Mouse (Mus musculus): ENCODE data around the gene Gm7247. TPM values are rescaled to one million over a fixed set of nuclear protein-coding genes. Genes with fewer than 3 reads are reported as not detected.
"Not testable (repeated sequence)": the region's sequence is repeated elsewhere in the genome, so short reads cannot be mapped to it uniquely, and the experiment has no call there.

Gene Gm7247
- total RNA-seq, 2 experiments from 2014 or later = not detected

DNA sequence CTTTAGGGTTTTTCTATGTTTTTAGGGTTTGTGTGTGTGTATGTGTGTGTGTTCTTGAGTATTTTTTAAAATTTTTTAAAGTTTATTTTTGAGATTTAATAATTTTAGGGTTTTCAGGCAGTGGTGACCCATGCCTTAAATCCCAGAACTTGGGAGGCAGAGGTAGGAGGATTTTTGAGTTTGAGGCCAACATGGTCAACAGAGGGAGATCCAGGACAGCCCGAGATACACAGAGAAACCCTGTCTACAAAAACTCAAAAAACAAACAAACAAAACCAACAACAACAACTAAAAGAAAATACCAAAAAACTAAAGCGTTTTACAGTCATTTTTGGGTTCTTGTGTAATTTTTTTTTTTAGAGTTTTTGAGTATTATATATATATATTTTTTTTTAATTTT is 134.2 kb downstream of the Gm7247 start:
- DNase-seq (ENCODE audit: low spot score in 2 of 2) = no peak

GRCm38 (mm10) chr14:51496955-51497354 is 135.4 kb downstream of the Gm7247 start:
- no peak for DNase-seq (ENCODE audit: low spot score in 2 of 2)

DNA sequence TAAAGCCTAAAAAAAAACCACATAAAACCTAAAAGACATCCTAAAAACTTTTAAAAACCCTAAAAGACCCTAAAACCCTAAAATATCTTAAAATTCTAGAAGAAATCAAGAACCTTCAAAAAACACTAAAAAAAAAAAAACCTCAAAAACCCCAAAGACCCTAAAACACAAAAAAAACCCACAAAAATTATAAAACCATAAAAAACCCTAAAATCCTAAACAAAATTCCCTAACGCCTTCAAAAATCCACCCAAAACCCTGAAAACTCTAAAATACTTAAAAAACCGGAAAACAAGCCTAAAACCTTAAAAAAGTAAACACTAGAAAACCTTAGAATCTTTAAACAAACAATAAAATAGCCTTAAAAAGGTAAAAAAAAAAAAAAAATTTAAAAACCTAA is 136.4 kb downstream of the Gm7247 start:
- DNase-seq (ENCODE audit: low spot score in 2 of 2) = no peak

GRCm38 (mm10) chr14:51499707-51500275 is 138.2 kb downstream of the Gm7247 start:
- DNase-seq (ENCODE audit: low spot score in 2 of 2) = no peak

- no peak for DNase-seq (ENCODE audit: low spot score in 2 of 2)
Measured at GRCm38 (mm10) chr14:51500461-51500860, 138.9 kb downstream of the Gm7247 start.

DNA sequence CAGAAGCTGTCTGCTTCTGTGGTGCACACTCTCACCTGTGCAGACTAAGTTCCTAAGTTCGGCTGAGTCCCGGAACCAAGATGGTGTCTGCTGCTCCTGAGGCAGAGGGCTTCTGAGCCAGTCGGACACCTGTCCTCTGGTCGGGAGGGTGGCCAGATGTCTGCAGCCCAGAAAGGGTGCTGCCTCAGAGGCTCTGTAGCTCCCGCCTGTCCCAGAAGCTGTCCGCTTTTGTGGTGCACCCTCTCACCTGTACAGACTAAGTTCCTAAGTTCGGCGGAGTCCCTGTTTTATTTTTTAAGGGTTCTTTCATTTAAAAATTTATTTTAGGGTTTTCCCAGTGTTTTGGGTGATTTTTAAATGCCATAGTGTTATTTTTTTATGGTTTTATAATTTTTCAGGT is 145.9 kb downstream of the Gm7247 start:
- no peak for DNase-seq (ENCODE audit: low spot score in 2 of 2)

DNA sequence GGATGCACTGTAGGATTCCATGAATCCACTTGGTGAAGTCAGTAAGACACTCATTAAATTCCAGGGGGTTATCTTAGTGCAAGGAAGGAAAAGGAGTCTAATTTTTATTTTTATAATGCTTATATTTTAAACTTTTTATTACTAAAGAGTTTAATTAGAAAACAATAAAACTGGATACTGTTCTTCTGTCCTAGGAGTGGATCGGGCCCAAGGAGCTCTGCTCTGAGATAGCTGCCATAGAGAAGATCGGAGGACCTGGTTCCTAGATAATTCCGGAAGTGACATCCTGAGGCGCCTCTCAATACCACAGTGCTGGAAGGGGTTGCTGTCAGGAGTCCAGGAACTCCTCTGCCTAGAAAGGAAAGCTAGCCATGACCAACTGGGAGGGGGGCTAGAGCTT is 190.9 kb downstream of the Gm7247 start, which contains the start of gene Gm5622:
Gene Gm5622 (plus strand): TSS at position 301 of the 400 bp plus-strand sequence.
- DNase-seq (ENCODE audit: low spot score in 2 of 2) = no peak

DNA sequence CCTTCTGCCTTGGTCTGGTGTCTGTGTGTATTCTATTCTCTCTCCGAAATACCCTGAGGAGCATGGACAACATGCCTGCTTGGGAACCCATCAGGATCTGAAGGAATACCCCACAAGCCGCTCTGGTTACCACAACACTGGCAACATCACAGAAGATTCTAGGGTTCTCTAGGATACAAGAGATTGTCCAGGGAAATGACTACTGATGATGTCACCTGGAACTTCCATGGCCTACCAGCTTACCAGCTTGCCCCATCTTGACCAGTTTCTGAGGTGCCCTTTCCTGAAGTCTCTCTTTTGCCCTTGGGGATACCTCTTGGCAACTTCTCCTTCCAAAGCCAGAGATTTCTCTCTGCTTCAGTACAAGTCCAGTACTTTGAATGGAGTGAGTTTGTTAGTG is 212.4 kb downstream of the Gm7247 start, which contains the start of gene Gm17175:
Gene Gm17175 (minus strand): TSS at position 101 of the 400 bp plus-strand sequence.
- not testable (repeated sequence) for DNase-seq (ENCODE audit: low spot score in 2 of 2)

DNA sequence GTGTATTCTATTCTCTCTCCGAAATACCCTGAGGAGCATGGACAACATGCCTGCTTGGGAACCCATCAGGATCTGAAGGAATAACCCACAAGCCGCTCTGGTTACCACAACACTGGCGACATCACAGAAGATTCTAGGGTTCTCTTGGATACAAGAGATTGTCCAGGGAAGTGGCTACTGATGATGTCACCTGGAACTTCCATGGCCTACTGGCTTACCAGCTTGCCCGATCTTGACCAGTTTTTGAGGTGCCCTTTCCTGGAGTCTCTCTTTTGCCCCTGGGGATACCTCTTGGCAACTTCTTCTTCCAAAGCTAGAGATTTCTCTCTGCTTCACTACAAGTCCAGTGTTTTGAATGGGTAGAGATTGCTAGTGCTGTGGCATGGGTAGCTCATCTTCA is 230.5 kb downstream of the Gm7247 start, which contains the start of gene Gm17174:
Gene Gm17174 (minus strand): TSS at position 101 of the 400 bp plus-strand sequence.
- DNase-seq (ENCODE audit: low spot score in 2 of 2) = not testable (repeated sequence)

- no peak for DNase-seq (ENCODE audit: low spot score in 2 of 2)
Measured at GRCm38 (mm10) chr14:51611210-51611609, 249.7 kb downstream of the Gm7247 start, which contains the start of gene Gm17078. Gene Gm17078 (minus strand): TSS chr14:51611310.

Other genes with a start within 250 kb of the Gm7247 start
- not detected for gene Eddm3b, start 247.3 kb upstream of the Gm7247 start, total RNA-seq (2021)
- gene Rnase6, start 237.8 kb upstream of the Gm7247 start, total RNA-seq (2021) = under 1 TPM; 0.31 to 0.34 TPM
- 1 to 10 TPM in 1 of 2 experiments, under 1 TPM in 1; 0.91 to 1.2 TPM for gene Rnase1, start 215.0 kb upstream of the Gm7247 start, total RNA-seq (2021)
- gene Rnase2b, start 199.5 kb upstream of the Gm7247 start, total RNA-seq (2021) = not detected
- not detected for gene Ang2, start 162.6 kb upstream of the Gm7247 start, total RNA-seq (2021)
- not detected for gene Ear14, start 158.4 kb upstream of the Gm7247 start, total RNA-seq (2021)
- not detected for gene Rnase2a, start 105.6 kb upstream of the Gm7247 start, total RNA-seq (2021)
- gene Vmn2r88, start 49.1 kb downstream of the Gm7247 start, total RNA-seq (2021) = not detected
- gene Vmn2r89, start 90.1 kb downstream of the Gm7247 start, total RNA-seq (2021) = not detected
- under 1 TPM in 1 of 2 experiments, not detected in 1; 0.20 TPM for gene Gm5622, start 191.0 kb downstream of the Gm7247 start, total RNA-seq (2021)
- gene Gm17175, start 212.3 kb downstream of the Gm7247 start, total RNA-seq (2021) = not detected
- gene Gm17174, start 230.4 kb downstream of the Gm7247 start, total RNA-seq (2021) = not detected
- gene Gm17078, start 249.6 kb downstream of the Gm7247 start, total RNA-seq (2021) = not detected